Mouse (Mus musculus) urinary bladder, postnatal 10 days (tissue): Measurements from ENCODE around the gene Wdr25.

ENCODE experiments used
- DNase-seq: peaks from one replicate; pipeline ENCODE4 v3.0.0; 2022; ENCODE audit warnings: low spot score

Wdr25 gene

DNA sequence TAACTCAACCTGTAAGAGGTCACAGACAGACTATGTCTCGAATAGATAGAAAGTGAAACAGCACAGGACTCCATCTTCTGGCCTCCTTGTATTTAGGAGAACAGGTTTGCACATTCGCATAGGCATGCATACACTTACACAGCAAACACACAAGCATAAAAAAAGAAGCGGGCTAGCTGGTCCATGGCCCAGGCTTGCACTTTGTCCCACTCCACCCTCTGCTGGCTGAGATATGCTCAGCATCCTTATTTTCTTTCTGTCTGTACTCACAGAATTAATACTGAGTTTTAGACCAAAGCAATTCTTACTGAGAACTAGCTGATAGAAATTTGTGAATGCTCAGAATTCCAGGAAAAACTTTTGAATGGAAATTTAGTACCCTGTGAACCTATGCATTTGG is 2.6 kb downstream of the Wdr25 start:
- no peak for DNase-seq

DNA sequence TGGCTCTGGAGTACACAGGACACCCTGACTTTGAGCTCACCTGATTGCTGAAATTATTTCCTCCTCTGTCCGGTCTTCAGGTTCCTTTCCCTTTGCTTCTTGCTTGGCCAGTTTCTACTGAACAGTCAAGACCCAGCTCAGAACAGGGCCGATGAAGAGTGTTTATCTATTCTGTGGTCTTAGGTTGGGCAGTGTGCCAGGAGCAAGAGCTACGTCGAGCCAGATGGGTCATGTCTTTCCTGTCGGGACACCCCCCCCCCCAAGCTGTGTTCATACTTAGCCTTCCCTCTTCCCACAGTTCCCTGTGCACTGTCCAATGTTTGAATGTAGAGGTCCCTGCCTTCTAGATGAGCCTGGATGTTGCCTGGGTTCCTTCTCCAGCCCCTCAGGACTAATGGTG is 7.9 kb downstream of the Wdr25 start:
- DNase-seq = no peak

DNA sequence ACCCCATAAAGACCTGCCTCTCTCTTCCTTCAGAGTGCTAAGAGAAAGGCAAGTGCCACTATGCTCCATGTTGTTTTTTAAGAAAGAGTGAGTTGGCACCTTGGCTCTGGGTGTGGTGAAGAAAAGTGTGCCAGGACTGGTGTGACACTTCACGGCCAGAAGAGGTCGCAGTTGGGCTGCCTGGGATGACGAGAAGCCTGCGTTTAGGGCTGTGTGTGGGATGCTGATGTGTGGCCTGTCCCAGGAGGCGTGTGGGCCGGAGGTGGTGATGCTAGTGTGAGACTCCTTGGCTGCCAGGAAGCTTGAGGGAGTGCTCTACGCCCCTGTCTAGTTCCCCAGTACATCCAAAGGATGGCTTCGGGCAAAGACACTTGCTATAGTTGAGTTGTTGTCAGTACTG is 9.5 kb downstream of the Wdr25 start:
- no peak for DNase-seq

DNA sequence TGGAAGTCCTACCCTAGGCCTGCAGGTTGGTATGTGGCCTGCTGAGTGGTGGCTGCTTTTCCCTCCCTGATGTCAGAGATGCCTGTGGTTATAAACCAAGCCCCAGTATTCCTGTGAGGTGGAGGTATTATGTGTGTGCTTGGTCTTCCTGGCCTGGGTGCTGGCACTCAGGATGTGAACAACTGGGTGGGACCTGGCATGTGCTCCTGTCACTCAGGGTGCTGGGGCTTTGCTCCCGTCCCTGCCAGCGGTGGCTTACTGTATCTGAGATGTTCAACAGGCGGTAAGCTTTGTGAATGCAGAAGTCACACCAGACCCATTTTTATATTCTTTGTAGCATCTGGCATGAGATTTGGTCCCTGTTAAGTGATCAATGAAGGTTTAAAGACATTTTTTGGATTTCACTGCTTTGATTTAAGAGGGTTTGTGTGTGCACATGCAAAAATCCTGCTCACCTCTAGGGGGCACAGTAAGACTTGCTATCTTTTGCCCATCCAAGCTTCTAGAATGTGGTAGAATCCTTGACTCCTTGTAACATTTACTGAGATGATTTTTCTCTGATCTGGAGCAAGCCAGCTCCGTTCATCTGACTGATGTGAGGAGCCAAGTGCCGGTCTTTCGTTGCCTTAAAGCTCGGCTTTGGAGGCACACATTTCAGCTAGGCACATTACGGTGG is 10.3 kb downstream of the Wdr25 start:
- no peak for DNase-seq

DNA sequence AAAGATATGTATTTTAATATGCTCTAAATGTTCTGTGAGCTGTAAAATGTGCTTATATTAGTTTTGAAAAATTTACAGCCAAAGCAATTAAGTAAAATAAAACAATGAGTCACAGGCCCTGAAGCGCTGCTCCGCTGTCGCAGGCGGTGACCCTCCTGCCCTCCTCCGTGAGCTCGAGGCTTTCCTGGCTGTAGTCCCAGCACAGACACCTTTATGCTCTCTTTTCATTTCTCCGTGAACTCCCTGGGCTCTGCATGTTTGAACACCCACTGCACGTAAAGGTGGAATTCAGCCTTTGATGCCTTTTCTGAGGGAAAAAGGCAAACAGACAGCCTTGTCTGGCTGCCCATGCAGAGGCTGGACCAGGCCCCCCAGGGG is 10.8 kb downstream of the Wdr25 start:
- no peak for DNase-seq

DNA sequence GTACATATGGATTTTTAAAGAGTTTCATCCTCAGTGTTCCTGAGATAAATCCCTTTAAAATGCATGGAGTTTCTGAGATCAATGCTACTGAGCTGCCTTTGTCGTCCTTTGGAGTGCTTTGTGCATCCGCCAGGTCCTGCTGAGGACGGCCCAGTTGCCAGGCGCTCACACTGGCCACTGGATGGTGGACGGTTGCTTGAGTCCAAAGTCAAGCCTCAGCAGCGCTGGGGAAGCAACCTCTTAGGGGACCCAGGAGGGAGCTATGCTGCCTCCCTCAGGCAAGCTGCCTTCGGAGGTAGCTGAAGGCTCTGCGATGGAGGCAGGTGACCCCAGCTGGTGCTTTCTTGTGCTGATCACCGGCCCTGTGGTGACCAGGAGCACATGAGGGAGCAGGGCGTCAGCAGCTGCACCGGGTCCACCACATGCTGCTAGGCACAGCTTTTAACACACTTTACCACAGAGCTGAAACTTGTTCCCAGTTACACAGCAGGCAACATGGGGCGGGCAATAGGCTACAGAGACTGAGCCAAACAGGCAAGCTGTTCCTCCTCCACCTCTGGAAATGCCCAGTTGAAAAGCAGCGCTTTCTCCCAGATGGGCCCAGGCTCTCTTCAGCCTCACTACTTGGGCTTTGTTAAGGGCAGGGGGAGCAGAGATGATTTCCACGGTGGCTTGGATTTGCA is 12.3 kb downstream of the Wdr25 start:
- DNase-seq = no peak

DNA sequence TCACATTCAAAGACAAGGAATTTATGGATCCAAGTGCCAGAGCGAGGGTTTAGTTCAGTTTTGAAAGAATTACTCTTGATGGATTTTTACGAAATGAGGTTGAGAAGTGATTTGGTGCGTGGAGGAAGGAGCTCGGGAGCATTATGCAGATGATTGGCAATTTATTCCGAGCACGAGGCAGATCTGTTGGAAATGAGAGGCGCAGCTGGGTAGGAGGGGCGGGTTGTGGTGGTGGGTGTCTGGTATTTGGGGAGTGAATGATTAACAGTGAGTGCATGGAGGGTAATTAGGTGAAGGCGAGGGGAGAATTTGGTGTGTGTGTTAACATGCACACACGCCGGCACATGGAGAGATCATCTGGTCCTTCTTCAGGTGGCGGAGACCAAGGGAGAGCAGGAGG is 13.0 kb downstream of the Wdr25 start:
- no peak for DNase-seq

DNA sequence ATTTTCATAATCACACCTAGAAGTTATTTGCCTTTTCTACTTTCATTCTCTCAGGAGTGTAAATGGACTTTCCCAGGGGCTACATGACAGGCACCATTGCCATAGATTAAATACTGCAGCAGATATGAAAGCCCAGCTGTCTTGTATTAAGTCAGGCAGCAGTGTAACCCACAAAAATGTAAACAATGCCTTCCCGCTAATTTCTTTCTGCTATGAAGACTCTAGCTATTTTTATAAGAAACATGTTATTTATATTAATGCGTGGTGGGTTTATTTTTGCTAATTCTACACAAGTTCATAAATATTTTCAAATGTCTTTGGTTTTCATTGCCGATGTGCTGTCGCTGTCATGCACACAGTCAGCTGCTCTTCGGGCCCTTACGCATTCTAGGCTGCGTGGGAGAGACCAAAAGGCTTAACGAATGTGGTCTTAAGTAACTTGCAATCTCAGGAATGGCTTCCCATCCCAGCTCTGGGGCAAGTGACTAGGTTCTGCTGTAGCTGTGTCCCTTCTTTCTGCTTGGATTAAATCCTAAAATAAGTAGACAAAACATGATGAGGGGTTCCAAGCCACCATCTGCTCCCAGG is 16.5 kb downstream of the Wdr25 start:
- no peak for DNase-seq

DNA sequence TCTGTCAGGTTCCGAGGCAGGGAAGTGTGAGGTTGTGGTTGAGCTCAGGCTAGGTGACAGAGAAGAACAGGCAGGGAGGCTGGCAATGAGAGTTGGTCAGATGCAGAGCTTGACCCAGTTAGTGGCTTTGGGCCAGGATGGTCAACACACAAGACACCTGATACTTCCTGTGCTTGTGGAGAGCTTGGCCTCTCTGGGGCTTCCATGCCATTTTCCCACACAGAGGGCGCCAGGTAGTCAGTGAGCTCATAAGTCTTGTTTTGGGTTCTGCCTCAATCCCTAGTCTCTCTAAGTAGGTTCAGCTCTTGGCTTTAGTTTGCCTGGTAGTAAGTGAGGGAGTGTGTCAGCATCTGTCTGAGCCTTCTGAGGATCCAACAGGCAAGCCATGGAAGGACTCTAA is 19.0 kb downstream of the Wdr25 start:
- DNase-seq = no peak

DNA sequence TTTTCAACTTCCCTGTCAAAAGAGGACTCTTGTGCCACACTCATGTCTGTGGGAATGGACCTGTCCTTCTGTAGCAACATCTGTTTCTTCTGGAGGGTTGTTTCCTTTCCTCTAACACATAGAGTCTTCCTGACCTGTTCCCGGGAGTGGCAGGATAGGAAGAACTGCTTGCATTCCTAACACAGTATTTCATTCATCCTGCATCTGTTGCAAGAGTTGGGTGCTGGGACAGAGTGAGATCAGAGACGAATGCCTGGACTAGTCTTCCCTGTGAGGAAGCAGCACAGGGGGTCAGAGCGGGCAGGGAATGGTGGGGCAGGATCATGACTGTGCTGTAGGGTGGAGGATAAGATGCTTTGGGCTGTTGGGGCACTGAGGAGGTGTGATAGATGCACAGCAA is 20.8 kb downstream of the Wdr25 start:
- DNase-seq = no peak

DNA sequence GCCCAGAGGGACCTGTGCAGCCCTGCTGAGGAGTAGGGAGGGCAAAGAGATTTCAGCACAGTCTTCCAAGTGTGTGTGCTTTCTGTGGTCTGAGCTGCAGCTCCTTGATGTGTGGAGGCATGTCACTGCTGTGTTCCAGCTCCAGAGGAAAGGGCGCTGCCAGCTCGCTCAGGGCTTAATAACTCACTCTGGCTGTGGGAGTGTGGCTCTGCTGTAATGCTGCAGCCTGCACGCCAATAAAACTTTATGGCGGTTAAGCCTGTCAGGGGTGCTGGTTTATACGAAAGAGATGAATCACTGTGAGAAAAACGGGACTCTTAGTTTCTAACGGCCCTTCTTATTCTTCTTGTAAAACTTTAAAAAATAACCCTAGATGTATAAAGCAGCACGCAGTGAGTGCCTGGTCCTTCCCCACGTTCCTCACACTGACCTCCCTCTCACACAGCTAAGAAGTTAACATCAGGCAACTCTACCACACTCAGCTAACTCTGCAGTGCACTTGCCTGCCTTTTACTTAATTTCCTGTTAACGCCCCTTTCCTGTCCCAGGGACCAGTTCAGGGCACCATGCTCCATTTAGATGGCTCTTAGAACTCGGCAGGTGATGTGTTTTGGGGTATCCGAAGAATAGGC is 21.4 kb downstream of the Wdr25 start:
- no peak for DNase-seq

DNA sequence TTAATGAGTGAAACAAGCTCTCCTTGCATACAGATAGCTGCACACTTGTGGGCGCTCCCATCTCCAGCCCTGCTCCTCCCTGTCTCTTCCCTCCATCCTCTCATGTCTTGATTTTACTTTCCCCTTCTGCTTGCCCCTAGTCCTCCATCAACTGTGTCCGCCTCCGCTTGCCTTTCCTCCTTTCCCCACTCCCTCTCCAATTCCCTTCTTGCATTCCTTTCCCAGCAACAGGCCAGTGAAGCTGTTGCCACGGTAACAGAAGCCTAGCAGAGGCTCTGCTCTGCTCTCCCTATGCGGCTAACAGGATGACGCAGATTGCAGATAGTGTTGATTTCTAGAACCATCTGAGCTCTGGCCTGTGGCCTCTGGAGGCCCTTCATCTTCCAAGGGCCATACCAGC is 22.5 kb downstream of the Wdr25 start:
- DNase-seq = no peak

DNA sequence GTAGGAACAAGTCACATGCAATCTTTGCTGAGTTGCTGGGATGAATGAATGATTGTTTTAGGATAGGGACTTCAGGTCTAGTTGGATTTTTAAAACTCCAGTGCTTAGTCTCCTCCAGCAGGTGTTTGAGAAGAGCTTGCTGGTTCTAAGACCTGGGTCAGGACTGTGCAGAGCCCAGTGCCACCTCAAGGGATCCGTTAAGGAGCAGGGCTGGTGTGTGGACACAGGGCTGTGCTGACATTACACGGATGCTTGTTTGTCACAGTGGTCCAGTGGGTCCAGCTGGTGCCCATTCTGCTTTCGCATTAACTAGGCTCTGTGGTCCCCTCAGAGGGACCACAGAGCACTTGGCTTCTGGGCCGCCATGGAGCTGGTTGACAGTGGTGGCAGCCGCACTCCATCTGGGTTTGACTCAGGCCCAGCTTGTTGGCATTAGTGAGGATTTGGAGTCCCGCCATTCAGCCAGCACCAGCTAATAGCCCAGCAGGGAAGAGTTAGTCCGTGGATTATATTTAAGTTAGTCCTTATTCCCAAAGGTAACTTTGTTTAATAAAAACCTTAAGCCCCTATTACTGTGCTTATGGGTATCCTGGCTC is 23.1 kb downstream of the Wdr25 start:
- DNase-seq = no peak

DNA sequence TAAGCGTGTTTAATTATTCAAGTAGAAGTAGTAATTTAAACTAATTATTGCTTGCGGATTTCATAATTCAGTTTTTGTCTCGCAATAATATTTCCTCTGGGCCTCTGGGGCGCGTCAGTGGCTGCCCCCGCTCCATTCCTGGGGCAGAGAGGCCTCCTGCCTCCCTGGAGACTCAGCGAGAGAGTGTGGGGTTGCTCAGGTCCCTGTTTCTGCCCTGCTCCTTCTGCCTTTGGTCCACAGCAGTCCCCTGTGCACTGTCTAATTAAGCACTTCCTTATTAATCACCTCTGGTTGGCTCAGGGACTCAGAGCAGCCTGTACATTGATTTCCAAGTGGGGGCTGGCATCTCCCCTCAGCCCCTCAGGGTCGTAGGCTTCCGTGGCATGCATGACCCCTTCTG is 24.1 kb downstream of the Wdr25 start:
- no peak for DNase-seq

DNA sequence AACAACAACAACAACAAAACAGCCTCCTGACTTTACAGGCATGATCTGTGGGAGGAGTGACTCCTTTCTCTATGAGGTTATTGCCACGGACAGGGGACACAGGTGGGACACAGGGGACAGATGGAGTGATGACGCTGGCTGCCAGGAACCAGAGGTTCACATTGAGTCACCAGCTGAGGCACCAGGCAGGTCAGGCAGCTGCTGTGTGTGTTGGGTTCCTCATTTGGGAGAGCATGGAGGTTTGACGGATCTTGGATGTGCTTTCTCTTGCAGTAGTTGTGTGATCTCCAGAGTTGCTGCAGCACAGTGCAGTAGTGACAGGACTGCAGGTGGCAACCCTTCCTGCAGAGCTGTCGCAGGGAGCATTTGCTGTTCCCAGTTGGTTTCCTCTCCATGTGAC is 25.3 kb downstream of the Wdr25 start:
- DNase-seq = no peak

DNA sequence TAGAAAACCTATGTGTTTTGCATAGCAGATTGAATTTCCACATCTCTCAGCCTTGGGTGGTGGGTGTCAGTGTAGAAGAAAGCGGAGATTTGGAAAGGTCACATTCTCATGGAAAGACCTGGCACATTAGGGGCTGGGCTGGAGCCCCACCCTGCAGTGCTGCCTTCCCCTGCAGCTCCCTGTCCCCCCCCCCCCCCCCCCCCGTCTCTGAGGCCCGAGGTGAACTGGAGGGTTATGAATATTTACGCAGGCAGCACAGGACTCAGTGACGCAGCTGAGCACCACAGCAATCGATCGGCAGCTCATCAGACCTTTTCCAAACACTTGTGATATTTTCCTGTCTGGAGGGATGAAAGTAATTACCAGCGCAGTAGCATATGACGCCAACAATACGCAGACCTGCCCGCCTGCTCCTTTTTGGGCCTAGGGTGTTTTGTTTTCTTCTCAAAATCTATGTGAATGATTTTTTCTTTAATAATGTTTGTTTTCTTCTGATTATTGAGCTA is 33.2 kb downstream of the Wdr25 start:
- DNase-seq = no peak

DNA sequence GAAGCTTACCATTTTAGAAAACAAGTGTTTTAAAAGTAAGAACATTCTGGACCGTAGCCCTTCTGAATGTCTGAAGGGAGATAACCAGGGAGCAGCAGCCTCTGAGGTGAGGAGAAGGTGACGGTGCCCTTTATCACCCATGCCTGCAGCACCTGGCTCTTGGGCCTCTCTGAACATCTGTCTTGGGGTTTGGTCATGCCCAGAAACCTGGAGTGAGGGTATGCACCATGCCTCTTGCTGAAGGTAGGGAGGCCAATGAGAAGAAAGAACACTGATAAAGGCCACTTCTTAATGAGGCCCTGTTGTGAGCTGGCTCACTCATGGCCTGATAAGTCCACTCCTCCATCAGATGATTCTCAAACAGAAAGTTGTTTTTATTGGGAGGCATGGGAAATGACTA is 34.8 kb downstream of the Wdr25 start:
- no peak for DNase-seq

DNA sequence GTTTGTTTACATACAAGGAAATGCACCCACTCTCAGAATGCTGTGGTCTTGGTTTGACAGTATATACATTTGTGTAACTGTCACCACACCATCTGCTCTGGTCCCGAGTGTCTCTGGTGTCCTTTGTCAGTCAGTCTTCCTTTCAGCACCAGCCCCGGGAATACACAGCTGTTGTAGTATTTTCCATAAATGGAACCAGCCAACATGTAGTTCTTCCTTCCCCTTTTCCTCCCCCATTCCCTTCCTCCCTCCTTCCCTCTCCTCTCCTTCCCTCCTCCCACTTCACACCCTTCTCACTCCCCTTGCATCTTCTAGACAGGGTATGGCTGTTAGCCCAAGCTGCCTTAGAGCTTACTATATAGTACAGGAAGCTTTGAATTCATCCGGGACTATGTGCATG is 36.0 kb downstream of the Wdr25 start:
- DNase-seq = no peak

DNA sequence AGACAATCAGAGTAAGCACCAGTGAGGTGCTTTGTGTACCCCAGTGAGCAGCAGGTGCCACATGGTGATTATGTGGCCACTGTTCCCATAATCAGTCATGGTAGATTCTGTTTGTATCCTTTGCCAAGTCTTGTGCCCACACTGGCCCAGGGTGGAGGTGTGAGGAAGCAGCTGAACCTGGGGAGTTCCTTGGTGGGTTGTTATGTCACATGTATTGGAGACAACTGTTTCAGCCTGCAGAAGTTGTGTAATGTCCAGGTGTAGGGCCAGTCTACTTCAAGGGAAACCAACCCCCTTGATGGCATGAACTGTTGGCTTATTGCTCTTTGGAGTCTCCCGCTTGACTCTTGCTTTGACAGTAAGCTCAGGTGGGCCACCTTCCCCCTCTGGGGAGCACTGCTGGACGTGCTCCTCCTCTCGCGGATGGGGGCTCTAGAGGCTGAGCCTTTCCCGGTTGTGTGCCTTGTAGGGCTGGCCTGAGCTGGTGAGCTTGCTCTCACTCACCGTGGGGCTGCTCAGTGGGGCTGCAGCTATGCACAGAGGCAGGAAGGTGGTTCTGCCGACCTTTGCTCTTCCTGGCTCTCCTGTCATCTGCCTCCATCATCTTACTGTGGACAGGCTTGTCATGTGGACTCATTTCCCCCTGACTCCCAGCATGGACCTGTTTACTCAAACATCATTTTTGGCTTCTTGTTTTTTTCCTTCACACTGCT is 38.1 kb downstream of the Wdr25 start:
- no peak for DNase-seq

DNA sequence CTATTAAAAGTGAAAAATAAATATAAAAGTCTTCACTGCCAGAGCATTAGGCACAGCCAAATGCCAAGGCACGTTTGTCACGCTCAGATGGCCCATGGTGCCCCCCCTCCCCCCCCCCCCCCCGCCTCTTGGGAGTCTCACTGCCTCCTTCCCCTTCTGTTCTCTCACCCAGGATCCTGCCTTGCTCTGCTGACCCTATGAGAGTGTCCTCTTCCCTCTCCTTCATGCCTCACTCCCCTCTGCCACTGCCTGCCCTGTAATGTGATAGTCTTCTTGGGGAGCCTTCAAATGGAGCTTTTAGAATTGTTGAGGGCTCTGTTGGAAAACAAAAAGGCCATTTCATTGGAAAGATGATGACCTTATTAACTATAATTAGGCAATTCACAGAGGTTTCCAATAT is 38.7 kb downstream of the Wdr25 start:
- no peak for DNase-seq

DNA sequence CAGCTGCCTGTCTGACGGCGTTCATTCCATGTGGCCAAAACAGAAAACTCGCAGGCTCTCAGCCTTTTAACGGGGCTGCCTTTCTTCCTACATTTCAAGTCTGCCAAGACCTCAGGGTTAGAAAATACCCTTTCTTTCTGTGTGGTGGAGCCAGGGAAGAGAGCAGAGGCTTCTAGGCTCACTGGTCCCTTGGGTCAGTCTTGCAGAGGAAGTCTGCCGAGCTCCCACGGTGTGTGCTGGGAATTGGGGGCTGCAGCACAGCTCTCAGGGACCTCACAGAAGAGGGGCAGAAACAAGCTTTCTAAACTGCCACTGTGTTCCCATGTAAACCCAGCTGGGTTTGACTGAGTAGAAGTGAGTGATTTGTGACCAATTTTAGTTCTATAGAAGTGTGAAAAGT is 40.8 kb downstream of the Wdr25 start:
- DNase-seq = no peak

DNA sequence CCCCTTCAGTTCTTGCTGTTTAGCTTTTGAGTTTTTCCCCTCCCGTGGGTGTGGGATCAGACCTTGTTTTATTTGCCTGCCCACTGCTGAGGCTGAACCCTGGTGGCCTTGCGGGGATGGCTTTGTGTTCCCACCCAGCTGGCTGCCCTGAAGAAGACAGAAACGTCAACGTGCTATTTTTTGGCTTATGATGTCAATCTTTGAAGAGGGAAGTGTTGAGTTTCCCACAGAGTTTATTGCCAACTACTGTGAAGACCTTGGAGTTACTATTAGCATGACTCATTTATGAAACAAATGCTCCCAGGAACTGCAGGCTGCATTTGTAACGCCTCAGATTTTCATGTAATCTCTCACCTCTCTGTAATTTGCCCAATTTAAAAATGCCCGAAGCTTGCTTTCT is 43.4 kb downstream of the Wdr25 start:
- no peak for DNase-seq
